Mouse (Mus musculus): ENCODE measurements around the gene 4930558C23Rik. TPM values are rescaled to one million over a fixed set of nuclear protein-coding genes. Genes with fewer than 3 reads are reported as not detected.
"Not testable (repeated sequence)": the region's sequence is repeated elsewhere in the genome, so short reads cannot be mapped to it uniquely, and the experiment has no call there.

Gene 4930558C23Rik
- polyA plus RNA-seq, 1 experiment from 2014 or later, result not detected

- peak within 1 kb of the TSS; percentile 55 for H3K4me2 ChIP-seq
- not testable (repeated sequence) for H3K4me1 ChIP-seq (ENCODE audit: control insufficient read depth, insufficient read depth, low read length); H3K27me3 ChIP-seq (ENCODE audit: control insufficient read depth, insufficient read depth, low read length); H3K36me3 ChIP-seq (ENCODE audit: control insufficient read depth, insufficient read depth, low read length); H3K9me3 ChIP-seq (replicated peaks; ENCODE audit: control insufficient read depth, low read length)
- H3K4me3 ChIP-seq (ENCODE audit: low read depth, low read length), result peak within 1 kb of the TSS; percentile 54
- H3K9ac ChIP-seq (ENCODE audit: low read depth, low read length), result peak within 1 kb of the TSS; percentile 68; the same call in 1 of the 2 replicates
- ATAC-seq (replicated peaks; ENCODE audit: insufficient number of reproducible peaks, low FRiP score, low TSS enrichment), result peak; percentile 85
- WGBS (ENCODE audit: insufficient replicate concordance), result under 1% methylated on average over 30 of the region's 57 CpGs
- H3K27ac ChIP-seq (ENCODE audit: low read depth, low read length), result peak within 1 kb of the TSS; percentile 54; the same call in 1 of the 2 replicates
Measured at GRCm38 (mm10) chr3:95356701-95357449, 45.8 kb downstream of the 4930558C23Rik start, which contains the start of gene Setdb1. Gene Setdb1 (minus strand): TSS chr3:95357202.

GRCm38 (mm10) chr3:95355911-95356544 is 46.6 kb downstream of the 4930558C23Rik start:
- ATAC-seq (replicated peaks; ENCODE audit: insufficient number of reproducible peaks, low FRiP score, low TSS enrichment), result not testable (repeated sequence)
- H3K4me3 ChIP-seq (ENCODE audit: low read depth, low read length), result peak overlapping the region; percentile 54
- 23% methylated on average over 8 of the region's 19 CpGs for WGBS (ENCODE audit: insufficient replicate concordance)

DNA sequence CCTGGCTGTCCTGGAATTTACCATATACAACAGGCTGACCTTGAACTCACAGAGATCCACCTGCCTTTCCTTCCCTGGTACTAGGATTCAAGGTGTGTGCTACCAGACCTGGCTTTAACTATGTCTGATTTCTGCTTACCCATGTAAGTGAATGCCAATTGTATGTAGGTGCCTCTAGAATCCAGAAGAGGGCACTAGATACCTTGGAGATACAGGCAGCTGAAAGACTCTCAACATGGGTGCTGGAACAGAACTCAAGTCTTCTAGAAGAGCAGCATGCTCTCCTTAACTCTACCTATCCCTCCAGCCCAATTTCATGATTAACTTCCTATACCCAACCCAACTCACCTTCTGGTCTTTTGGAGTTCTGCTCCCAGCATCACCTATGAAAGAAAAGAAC is 53.1 kb downstream of the 4930558C23Rik start:
- ATAC-seq (replicated peaks; ENCODE audit: insufficient number of reproducible peaks, low FRiP score, low TSS enrichment), result no peak
- Histone ChIP-seq H3K4me1 (ENCODE audit: control insufficient read depth, insufficient read depth, low read length) (no peaks in the 10 kb centered on the region), H3K4me3 (ENCODE audit: low read depth, low read length) (no peak overlapping the region), H3K9me3 (replicated peaks; ENCODE audit: control insufficient read depth, low read length) (no peaks in the 10 kb centered on the region), H3K27ac (ENCODE audit: low read depth, low read length) (no peak overlapping the region), H3K9ac (ENCODE audit: low read depth, low read length) (no peak overlapping the region), H3K27me3 (ENCODE audit: control insufficient read depth, insufficient read depth, low read length) (no peaks in the 10 kb centered on the region), H3K4me2 (no peak overlapping the region), H3K36me3 (ENCODE audit: control insufficient read depth, insufficient read depth, low read length) (peaks cover 29% of the 10 kb centered on the region)

More at GRCm38 (mm10) chr3:95355911-95356544, 46.6 kb downstream of the 4930558C23Rik start:
- H3K27me3 ChIP-seq (ENCODE audit: control insufficient read depth, insufficient read depth, low read length); H3K9ac ChIP-seq (ENCODE audit: low read depth, low read length); H3K36me3 ChIP-seq (ENCODE audit: control insufficient read depth, insufficient read depth, low read length); H3K27ac ChIP-seq (ENCODE audit: low read depth, low read length); H3K9me3 ChIP-seq (replicated peaks; ENCODE audit: control insufficient read depth, low read length); H3K4me1 ChIP-seq (ENCODE audit: control insufficient read depth, insufficient read depth, low read length): not testable (repeated sequence)
- peak overlapping the region; percentile 55 for H3K4me2 ChIP-seq

- not testable (repeated sequence) for ATAC-seq (replicated peaks; ENCODE audit: insufficient number of reproducible peaks, low FRiP score, low TSS enrichment); H3K4me3 ChIP-seq (ENCODE audit: low read depth, low read length); H3K9ac ChIP-seq (ENCODE audit: low read depth, low read length); H3K4me2 ChIP-seq; H3K9me3 ChIP-seq (replicated peaks; ENCODE audit: control insufficient read depth, low read length); H3K27ac ChIP-seq (ENCODE audit: low read depth, low read length); H3K4me1 ChIP-seq (ENCODE audit: control insufficient read depth, insufficient read depth, low read length); H3K27me3 ChIP-seq (ENCODE audit: control insufficient read depth, insufficient read depth, low read length)
- 90% methylated on average over 4 of the region's 5 CpGs for WGBS (ENCODE audit: insufficient replicate concordance)
- H3K36me3 ChIP-seq (ENCODE audit: control insufficient read depth, insufficient read depth, low read length), result peaks cover 30% of the 10 kb centered on the region
Measured at GRCm38 (mm10) chr3:95348343-95348742, 54.3 kb downstream of the 4930558C23Rik start.

DNA sequence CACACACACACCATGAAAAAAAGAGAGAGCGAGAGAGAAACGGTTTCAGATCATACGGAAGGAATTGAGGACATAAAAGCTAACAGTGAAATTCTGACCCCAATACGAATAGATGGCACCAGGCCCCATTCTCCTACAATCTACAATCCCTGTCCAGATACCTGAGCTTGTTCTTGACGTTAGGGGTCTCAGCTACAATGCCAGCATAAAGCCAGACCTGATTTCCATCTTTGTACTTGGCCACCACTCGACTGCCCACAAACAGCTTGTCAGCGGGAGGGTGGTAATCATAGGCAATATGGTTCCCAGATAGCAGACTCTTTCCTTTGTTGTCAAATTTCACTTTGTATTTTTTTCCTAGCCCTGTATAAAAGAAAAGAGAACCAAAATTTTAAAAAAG is 56.2 kb downstream of the 4930558C23Rik start:
- WGBS (ENCODE audit: insufficient replicate concordance), result 91% methylated on average over 7 of the region's 7 CpGs
- Histone ChIP-seq H3K4me2 (no peak overlapping the region), H3K27ac (ENCODE audit: low read depth, low read length) (no peak overlapping the region), H3K9me3 (replicated peaks; ENCODE audit: control insufficient read depth, low read length) (no peaks in the 10 kb centered on the region), H3K4me3 (ENCODE audit: low read depth, low read length) (no peak overlapping the region), H3K9ac (ENCODE audit: low read depth, low read length) (no peak overlapping the region), H3K4me1 (ENCODE audit: control insufficient read depth, insufficient read depth, low read length) (no peaks in the 10 kb centered on the region), H3K27me3 (ENCODE audit: control insufficient read depth, insufficient read depth, low read length) (no peaks in the 10 kb centered on the region), H3K36me3 (ENCODE audit: control insufficient read depth, insufficient read depth, low read length) (peaks cover 35% of the 10 kb centered on the region)
- no peak for ATAC-seq (replicated peaks; ENCODE audit: insufficient number of reproducible peaks, low FRiP score, low TSS enrichment)

DNA sequence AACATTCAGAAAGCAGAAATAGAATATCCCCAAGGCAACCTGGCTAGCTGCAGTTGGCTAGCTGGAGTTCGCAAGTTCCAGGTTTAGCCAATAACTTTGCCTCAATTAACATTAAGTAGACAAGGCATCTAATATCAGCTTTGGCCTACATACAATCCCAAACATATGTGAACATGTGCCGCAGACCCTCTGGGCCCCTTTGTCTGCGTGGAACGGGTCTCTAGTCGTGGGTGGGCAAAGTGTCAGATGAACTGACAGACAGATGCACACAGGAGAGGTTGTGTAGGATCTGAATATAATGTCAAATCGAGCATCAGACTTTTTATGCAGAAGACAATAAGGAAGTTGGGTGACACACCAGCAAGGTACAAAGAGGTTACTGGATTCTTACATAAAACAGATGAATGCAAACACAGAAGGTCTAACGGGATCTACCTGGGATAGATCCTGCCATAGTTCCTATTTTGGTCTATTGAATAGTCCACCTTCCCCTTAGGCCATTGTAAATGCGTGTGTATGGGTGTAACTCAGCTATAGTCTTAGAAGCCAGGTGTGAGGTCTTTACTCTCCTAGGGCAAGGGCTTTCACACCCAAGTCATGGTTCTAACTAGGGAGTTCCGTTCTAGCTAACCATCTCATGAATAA is 59.2 kb downstream of the 4930558C23Rik start:
- not testable (repeated sequence) for H3K4me2 ChIP-seq; H3K4me3 ChIP-seq (ENCODE audit: low read depth, low read length); ATAC-seq (replicated peaks; ENCODE audit: insufficient number of reproducible peaks, low FRiP score, low TSS enrichment); H3K4me1 ChIP-seq (ENCODE audit: control insufficient read depth, insufficient read depth, low read length); H3K27ac ChIP-seq (ENCODE audit: low read depth, low read length); H3K9ac ChIP-seq (ENCODE audit: low read depth, low read length); H3K9me3 ChIP-seq (replicated peaks; ENCODE audit: control insufficient read depth, low read length); H3K27me3 ChIP-seq (ENCODE audit: control insufficient read depth, insufficient read depth, low read length)
- WGBS (ENCODE audit: insufficient replicate concordance), result 94% methylated on average over 9 of the region's 9 CpGs
- H3K36me3 ChIP-seq (ENCODE audit: control insufficient read depth, insufficient read depth, low read length), result peaks cover 41% of the 10 kb centered on the region

DNA sequence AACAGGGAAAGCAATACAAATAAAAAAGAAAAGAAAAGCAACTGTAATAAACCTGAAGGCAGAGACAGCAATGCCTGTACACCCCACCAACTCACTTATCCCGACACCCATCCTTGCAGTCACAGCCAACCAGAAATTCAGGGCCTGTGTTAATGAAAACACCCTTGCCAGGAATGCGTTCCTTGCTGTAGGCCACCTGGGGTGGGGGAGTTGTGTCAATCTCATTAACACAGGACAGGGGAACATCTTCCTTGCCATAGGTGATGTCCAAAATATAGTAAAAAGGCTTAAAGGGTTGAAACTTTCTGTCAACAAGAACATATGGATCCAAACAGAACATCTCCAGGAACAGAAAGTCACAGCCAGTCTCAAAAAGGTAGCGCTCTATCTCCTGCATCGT is 64.4 kb downstream of the 4930558C23Rik start:
- Histone ChIP-seq H3K9ac (ENCODE audit: low read depth, low read length) (no peak overlapping the region), H3K4me3 (ENCODE audit: low read depth, low read length) (no peak overlapping the region), H3K36me3 (ENCODE audit: control insufficient read depth, insufficient read depth, low read length) (peaks cover 65% of the 10 kb centered on the region), H3K27me3 (ENCODE audit: control insufficient read depth, insufficient read depth, low read length) (no peaks in the 10 kb centered on the region), H3K4me1 (ENCODE audit: control insufficient read depth, insufficient read depth, low read length) (no peaks in the 10 kb centered on the region), H3K4me2 (no peak overlapping the region), H3K9me3 (replicated peaks; ENCODE audit: control insufficient read depth, low read length) (no peaks in the 10 kb centered on the region), H3K27ac (ENCODE audit: low read depth, low read length) (no peak overlapping the region)
- ATAC-seq (replicated peaks; ENCODE audit: insufficient number of reproducible peaks, low FRiP score, low TSS enrichment), result no peak
- 94% methylated on average over 4 of the region's 4 CpGs for WGBS (ENCODE audit: insufficient replicate concordance)

DNA sequence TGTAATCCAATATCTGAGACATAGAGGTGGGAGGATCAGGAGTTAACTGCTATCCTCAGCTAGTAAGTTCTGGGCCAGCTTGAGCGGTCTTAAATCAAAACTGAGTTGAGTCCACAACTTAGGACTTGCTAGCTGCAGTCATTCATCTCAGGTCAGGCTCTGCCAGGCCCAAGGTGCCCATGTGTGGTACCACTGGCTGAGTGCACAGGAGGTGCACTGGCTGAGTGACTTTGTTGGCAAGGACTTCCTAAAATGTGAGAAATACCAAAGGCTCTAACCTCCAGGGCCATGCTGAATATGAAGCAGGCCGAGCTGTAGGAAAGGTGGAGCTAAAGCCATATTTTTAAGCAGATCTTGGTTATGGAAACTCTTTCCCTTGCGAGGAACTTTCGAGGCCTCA is 65.3 kb downstream of the 4930558C23Rik start:
- Histone ChIP-seq H3K27ac (ENCODE audit: low read depth, low read length) (no peak overlapping the region), H3K9me3 (replicated peaks; ENCODE audit: control insufficient read depth, low read length) (no peaks in the 10 kb centered on the region), H3K27me3 (ENCODE audit: control insufficient read depth, insufficient read depth, low read length) (no peaks in the 10 kb centered on the region), H3K9ac (ENCODE audit: low read depth, low read length) (no peak overlapping the region), H3K4me2 (no peak overlapping the region), H3K4me3 (ENCODE audit: low read depth, low read length) (no peak overlapping the region), H3K4me1 (ENCODE audit: control insufficient read depth, insufficient read depth, low read length) (no peaks in the 10 kb centered on the region), H3K36me3 (ENCODE audit: control insufficient read depth, insufficient read depth, low read length) (peaks cover 67% of the 10 kb centered on the region)
- no peak for ATAC-seq (replicated peaks; ENCODE audit: insufficient number of reproducible peaks, low FRiP score, low TSS enrichment)
- 91% methylated on average over 4 of the region's 4 CpGs for WGBS (ENCODE audit: insufficient replicate concordance)
